Mouse (Mus musculus): ENCODE measurements around the gene Kdf1. TPM values are rescaled to one million over a fixed set of nuclear protein-coding genes. Genes with fewer than 3 reads are reported as not detected.
"Not testable (repeated sequence)": the region's sequence is repeated elsewhere in the genome, so short reads cannot be mapped to it uniquely, and the experiment has no call there.

The Kdf1 gene
- total and polyA plus RNA-seq, 3 experiments: not detected

GRCm38 (mm10) chr4:133508990-133509389 lies 9.8 kb upstream of the Kdf1 start:
- TF ChIP-seq SIN3A (IDR thresholded peaks at IDR 0.05; ENCODE audit: low read length): no peak
- TF ChIP-seq ETS1 (conservative IDR thresholded peaks at IDR 0.05; ENCODE audit: low read depth, low read length): no peak
- TF ChIP-seq SMC3 (IDR thresholded peaks at IDR 0.05; ENCODE audit: low read depth, low read length): no peak
- no peak for TF ChIP-seq E2F4 (IDR thresholded peaks at IDR 0.05; ENCODE audit: insufficient replicate concordance, low read depth, low read length)
- TF ChIP-seq MXI1 (IDR thresholded peaks at IDR 0.05; ENCODE audit: low read depth, low read length): no peak
- TF ChIP-seq HCFC1 (IDR thresholded peaks at IDR 0.05; ENCODE audit: low read depth, low read length): no peak
- TF ChIP-seq MYC (IDR thresholded peaks at IDR 0.05; ENCODE audit: low read depth, low read length): no peak
- TF ChIP-seq NELFE (IDR thresholded peaks at IDR 0.05; ENCODE audit: low read depth, low read length): no peak
- TF ChIP-seq CHD2 (IDR thresholded peaks at IDR 0.05; ENCODE audit: low read length): no peak
- TF ChIP-seq MAFK (IDR thresholded peaks at IDR 0.05; ENCODE audit: insufficient replicate concordance, low read length): no peak
- TF ChIP-seq JUND (conservative IDR thresholded peaks at IDR 0.05; ENCODE audit: low read depth, low read length): no peak
- TF ChIP-seq ZC3H11A (IDR thresholded peaks at IDR 0.05; ENCODE audit: low read depth, low read length): no peak
- no peak for TF ChIP-seq RAD21 (IDR thresholded peaks at IDR 0.05; ENCODE audit: low read depth, low read length)
- TF ChIP-seq ZKSCAN1 (IDR thresholded peaks at IDR 0.05; ENCODE audit: borderline replicate concordance, low read depth, low read length): no peak
- no peak for TF ChIP-seq POLR2A (IDR thresholded peaks at IDR 0.05; ENCODE audit: low read depth, low read length)
- no peak for TF ChIP-seq BHLHE40 (IDR thresholded peaks at IDR 0.05; ENCODE audit: low read depth, low read length)
- no peak for TF ChIP-seq MAZ (IDR thresholded peaks at IDR 0.05; ENCODE audit: low read depth, low read length)
- no peaks in the 10 kb centered on the region for H3K36me3 ChIP-seq (replicated peaks in 1 of 2; ENCODE audit: control insufficient read depth in 1 of 2, insufficient read depth in 1 of 2, low read length in 1 of 2)
- dilution Hi-C loops (cut with MboI; ENCODE audit: extremely low pct_ligation_motif_present, extremely low pct_unique_long_range_greater_than_20kb, low sequenced_read_pairs): no loop called here
- peaks cover 0 to 5% of the 10 kb centered on the region in 2 experiments; a peak in 1 of 4 replicates for H3K4me1 ChIP-seq (ENCODE audit: control insufficient read depth in 1 of 2, insufficient read depth in 2 of 2)
- no peak overlapping the region for H3K27ac ChIP-seq (ENCODE audit: insufficient read depth, low read depth)
- no peaks in the 10 kb centered on the region for H3K79me2 ChIP-seq (replicated peaks; ENCODE audit: control insufficient read depth, extremely low read depth, insufficient read depth, poor library complexity, severe bottlenecking)
- H3K9me3 ChIP-seq (replicated peaks; ENCODE audit: low read length): no peaks in the 10 kb centered on the region
- H3K4me2 ChIP-seq (ENCODE audit: insufficient read depth, low read depth, poor library complexity, severe bottlenecking): no peak overlapping the region
- H3K4me3 ChIP-seq (replicated peaks in 1 of 3; ENCODE audit: low read depth in 2 of 3, low read length in 2 of 3, poor library complexity in 1 of 3): no peak overlapping the region
- H3K9ac ChIP-seq (ENCODE audit: insufficient read depth, low read depth): no peak overlapping the region
- in situ Hi-C loops (cut with MboI; ENCODE audit: low pct_ligation_motif_present, low pct_unique_long_range_greater_than_20kb, low sequenced_read_pairs): no loop called here
- no peak for DNase-seq (ENCODE audit: extremely low read depth)
- peaks cover 47% of the 10 kb centered on the region for H3K27me3 ChIP-seq (replicated peaks)

GRCm38 (mm10) chr4:133511050-133511449 lies 7.7 kb upstream of the Kdf1 start:
- DNase-seq (ENCODE audit: extremely low read depth): no peak
- Histone ChIP-seq H3K36me3 (replicated peaks in 1 of 2; ENCODE audit: control insufficient read depth in 1 of 2, insufficient read depth in 1 of 2, low read length in 1 of 2) (no peaks in the 10 kb centered on the region), H3K4me1 (ENCODE audit: control insufficient read depth in 1 of 2, insufficient read depth in 2 of 2) (peaks cover 0 to 5% of the 10 kb centered on the region in 2 experiments; a peak in 1 of 4 replicates), H3K9me3 (replicated peaks; ENCODE audit: low read length) (no peaks in the 10 kb centered on the region), H3K9ac (ENCODE audit: insufficient read depth, low read depth) (no peak overlapping the region), H3K79me2 (replicated peaks; ENCODE audit: control insufficient read depth, extremely low read depth, insufficient read depth, poor library complexity, severe bottlenecking) (no peaks in the 10 kb centered on the region), H3K27me3 (replicated peaks) (peaks cover 34% of the 10 kb centered on the region), H3K27ac (ENCODE audit: insufficient read depth, low read depth) (no peak overlapping the region), H3K4me2 (ENCODE audit: insufficient read depth, low read depth, poor library complexity, severe bottlenecking) (no peak overlapping the region), H3K4me3 (replicated peaks in 1 of 3; ENCODE audit: low read depth in 2 of 3, low read length in 2 of 3, poor library complexity in 1 of 3) (no peak overlapping the region)
- TF ChIP-seq TCF12 (IDR thresholded peaks at IDR 0.05; ENCODE audit: low read depth, low read length): no peak
- no peak for TF ChIP-seq KAT2A (IDR thresholded peaks at IDR 0.05; ENCODE audit: insufficient replicate concordance, low read length)
- no peak for TF ChIP-seq RCOR1 (conservative IDR thresholded peaks at IDR 0.05; ENCODE audit: low read depth, low read length)
- no peak for TF ChIP-seq CHD1 (IDR thresholded peaks at IDR 0.05; ENCODE audit: low read depth, low read length)
- dilution Hi-C loops (cut with MboI; ENCODE audit: extremely low pct_ligation_motif_present, extremely low pct_unique_long_range_greater_than_20kb, low sequenced_read_pairs) (no loop called here), in situ Hi-C loops (cut with MboI; ENCODE audit: low pct_ligation_motif_present, low pct_unique_long_range_greater_than_20kb, low sequenced_read_pairs) (loop anchor here (5.0 kb wide), 1 partner anchor 34 kb away; no protein-coding TSS in a partner anchor)

GRCm38 (mm10) chr4:133512511-133512910 lies 6.3 kb upstream of the Kdf1 start:
- H3K4me3 ChIP-seq (replicated peaks in 1 of 3; ENCODE audit: low read depth in 2 of 3, low read length in 2 of 3, poor library complexity in 1 of 3); DNase-seq (ENCODE audit: extremely low read depth); H3K79me2 ChIP-seq (replicated peaks; ENCODE audit: control insufficient read depth, extremely low read depth, insufficient read depth, poor library complexity, severe bottlenecking); H3K9ac ChIP-seq (ENCODE audit: insufficient read depth, low read depth); H3K9me3 ChIP-seq (replicated peaks; ENCODE audit: low read length); dilution Hi-C loops (cut with MboI; ENCODE audit: extremely low pct_ligation_motif_present, extremely low pct_unique_long_range_greater_than_20kb, low sequenced_read_pairs); H3K4me2 ChIP-seq (ENCODE audit: insufficient read depth, low read depth, poor library complexity, severe bottlenecking); H3K27ac ChIP-seq (ENCODE audit: insufficient read depth, low read depth); H3K36me3 ChIP-seq (replicated peaks in 1 of 2; ENCODE audit: control insufficient read depth in 1 of 2, insufficient read depth in 1 of 2, low read length in 1 of 2); H3K4me1 ChIP-seq (ENCODE audit: control insufficient read depth in 1 of 2, insufficient read depth in 2 of 2): not testable (repeated sequence)
- in situ Hi-C loops (cut with MboI; ENCODE audit: low pct_ligation_motif_present, low pct_unique_long_range_greater_than_20kb, low sequenced_read_pairs): loop anchor here (5.0 kb wide), 1 partner anchor 35 kb away; no protein-coding TSS in a partner anchor
- peaks cover 27% of the 10 kb centered on the region for H3K27me3 ChIP-seq (replicated peaks)

Measured in CH12.LX (cell line).